Mouse (Mus musculus): ENCODE data around the gene Cela3a. TPM values are rescaled to one million over a fixed set of nuclear protein-coding genes. Genes with fewer than 3 reads are reported as not detected.
"Not testable (repeated sequence)": the region's sequence is repeated elsewhere in the genome, so short reads cannot be mapped to it uniquely, and the experiment has no call there.

Gene Cela3a
- total RNA-seq, 2 experiments from 2014 or later, result not detected

GRCm38 (mm10) chr4:137414936-137415335 lies 5.3 kb upstream of the Cela3a start:
- no peak for DNase-seq

- DNase-seq, result not testable (repeated sequence)
Observed at GRCm38 (mm10) chr4:137412185-137412709, 2.7 kb upstream of the Cela3a start.

GRCm38 (mm10) chr4:137405571-137405970 lies 4.0 kb downstream of the Cela3a start:
- DNase-seq, result no peak

GRCm38 (mm10) chr4:137396641-137397525 lies 12.7 kb downstream of the Cela3a start:
- DNase-seq, result no peak

GRCm38 (mm10) chr4:137393378-137394135 lies 16.0 kb downstream of the Cela3a start:
- DNase-seq, result no peak

GRCm38 (mm10) chr4:137392874-137393273 lies 16.7 kb downstream of the Cela3a start:
- no peak for DNase-seq

- no peak for DNase-seq
Observed at GRCm38 (mm10) chr4:137391287-137391686, 18.3 kb downstream of the Cela3a start.

- no peak for DNase-seq
Observed at GRCm38 (mm10) chr4:137390196-137390595, 19.4 kb downstream of the Cela3a start.

- no peak for DNase-seq
Observed at GRCm38 (mm10) chr4:137388983-137389382, 20.6 kb downstream of the Cela3a start.

- peak; percentile 76 for DNase-seq
Observed at GRCm38 (mm10) chr4:137388059-137388794, 21.4 kb downstream of the Cela3a start.

- DNase-seq, result no peak
Observed at GRCm38 (mm10) chr4:137387482-137388058, 22.0 kb downstream of the Cela3a start.

GRCm38 (mm10) chr4:137380702-137381605 lies 28.6 kb downstream of the Cela3a start:
- DNase-seq, result no peak

GRCm38 (mm10) chr4:137379713-137380255 lies 29.8 kb downstream of the Cela3a start:
- DNase-seq, result no peak

GRCm38 (mm10) chr4:137379085-137379484 lies 30.5 kb downstream of the Cela3a start:
- DNase-seq, result no peak

GRCm38 (mm10) chr4:137377526-137378304 lies 31.9 kb downstream of the Cela3a start:
- no peak for DNase-seq

- DNase-seq, result no peak
Observed at GRCm38 (mm10) chr4:137376778-137377177, 32.8 kb downstream of the Cela3a start.

GRCm38 (mm10) chr4:137375314-137376278 lies 34.0 kb downstream of the Cela3a start:
- DNase-seq, result no peak

GRCm38 (mm10) chr4:137373711-137374110 lies 35.9 kb downstream of the Cela3a start:
- no peak for DNase-seq

All from gastrocnemius, postnatal 10 days (tissue).